Mouse (Mus musculus) retina, postnatal 1 day (tissue): ENCODE data around the gene Cdh23.

Source experiments
- DNase-seq: peaks from one replicate; pipeline ENCODE4 v3.0.0-alpha.2; 2012

Gene Cdh23

DNA sequence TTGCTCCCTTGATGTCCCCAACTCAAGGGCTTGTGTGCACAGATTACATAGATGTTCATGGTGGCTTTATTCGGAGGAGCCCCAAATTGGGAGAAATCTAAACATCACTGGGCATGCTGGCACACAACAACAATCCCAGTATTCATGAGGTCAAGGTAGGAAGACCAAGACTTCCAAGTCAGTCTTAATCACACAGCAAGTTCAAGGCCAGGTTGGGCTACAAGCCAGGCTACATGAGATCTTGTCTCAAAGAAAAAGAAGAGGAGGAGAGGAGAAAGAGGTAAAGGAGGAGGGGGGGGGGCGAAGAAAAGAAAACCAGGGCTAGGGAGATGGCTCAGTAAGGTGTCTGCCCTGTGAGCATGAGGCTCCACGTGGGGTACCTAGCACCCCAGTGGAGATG lies 70.8 kb downstream of the Cdh23 start:
- no peak for DNase-seq

DNA sequence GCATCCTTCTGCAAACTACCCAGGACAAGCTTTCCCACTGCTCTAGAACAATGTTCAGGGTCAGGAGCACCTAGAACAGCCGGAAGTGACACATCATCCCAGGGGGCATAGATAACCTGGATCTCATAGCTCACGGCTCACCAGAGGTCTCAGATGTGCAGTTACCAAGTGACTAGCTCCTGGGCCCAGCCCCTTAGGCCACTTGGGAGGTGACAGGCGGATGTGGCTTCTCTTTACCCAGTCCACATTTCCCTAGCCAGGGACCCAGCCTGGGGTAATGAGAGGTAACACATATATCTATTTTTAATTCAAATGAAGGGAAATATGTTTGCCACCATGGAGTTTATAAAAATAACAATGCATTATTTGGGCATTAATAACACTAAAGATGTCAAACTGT lies 71.3 kb downstream of the Cdh23 start:
- no peak for DNase-seq

DNA sequence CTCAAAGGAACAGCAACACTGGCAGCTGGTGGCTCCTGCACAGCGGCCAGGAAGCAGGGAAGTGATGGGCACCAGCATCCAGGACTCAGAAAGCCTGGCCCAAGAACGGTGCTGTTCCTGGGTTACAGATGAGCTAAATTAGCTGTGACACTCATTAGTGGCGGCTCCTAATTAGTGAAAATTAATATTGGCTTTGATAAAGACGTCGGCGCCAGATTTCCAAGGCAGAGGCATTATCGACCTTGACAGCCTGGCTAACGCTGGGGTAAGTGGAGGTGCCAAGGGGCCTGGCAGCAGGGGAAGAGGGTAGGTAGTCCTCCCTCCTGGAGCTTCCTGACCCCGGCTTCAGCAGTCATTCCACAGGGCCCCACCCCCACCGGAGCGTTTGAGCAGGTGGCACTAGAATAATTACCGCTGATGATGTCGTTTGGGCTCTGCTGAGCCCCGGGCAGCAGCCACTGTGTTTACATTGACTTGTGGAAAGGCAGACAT lies 72.0 kb downstream of the Cdh23 start:
- peak; percentile 75 for DNase-seq

DNA sequence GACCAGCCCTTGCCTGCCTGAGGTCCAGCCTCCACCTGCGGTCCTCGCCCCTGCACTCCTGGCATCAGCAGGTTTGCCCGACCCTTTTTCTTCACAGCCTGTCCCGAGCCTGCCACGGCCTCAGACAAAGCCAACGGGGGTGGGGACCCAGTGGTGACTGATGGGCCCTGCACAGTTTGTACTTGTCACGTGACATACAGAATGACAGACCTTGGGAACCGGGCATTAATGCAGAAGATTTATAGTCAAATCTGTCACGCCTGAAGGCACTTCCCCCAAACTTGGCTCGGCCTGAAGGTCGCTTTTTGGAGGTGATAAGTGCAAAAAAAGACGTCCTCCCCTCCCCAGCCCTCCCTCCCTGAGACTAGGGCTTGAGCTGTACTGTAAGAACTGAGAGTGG lies 73.5 kb downstream of the Cdh23 start:
- no peak for DNase-seq

DNA sequence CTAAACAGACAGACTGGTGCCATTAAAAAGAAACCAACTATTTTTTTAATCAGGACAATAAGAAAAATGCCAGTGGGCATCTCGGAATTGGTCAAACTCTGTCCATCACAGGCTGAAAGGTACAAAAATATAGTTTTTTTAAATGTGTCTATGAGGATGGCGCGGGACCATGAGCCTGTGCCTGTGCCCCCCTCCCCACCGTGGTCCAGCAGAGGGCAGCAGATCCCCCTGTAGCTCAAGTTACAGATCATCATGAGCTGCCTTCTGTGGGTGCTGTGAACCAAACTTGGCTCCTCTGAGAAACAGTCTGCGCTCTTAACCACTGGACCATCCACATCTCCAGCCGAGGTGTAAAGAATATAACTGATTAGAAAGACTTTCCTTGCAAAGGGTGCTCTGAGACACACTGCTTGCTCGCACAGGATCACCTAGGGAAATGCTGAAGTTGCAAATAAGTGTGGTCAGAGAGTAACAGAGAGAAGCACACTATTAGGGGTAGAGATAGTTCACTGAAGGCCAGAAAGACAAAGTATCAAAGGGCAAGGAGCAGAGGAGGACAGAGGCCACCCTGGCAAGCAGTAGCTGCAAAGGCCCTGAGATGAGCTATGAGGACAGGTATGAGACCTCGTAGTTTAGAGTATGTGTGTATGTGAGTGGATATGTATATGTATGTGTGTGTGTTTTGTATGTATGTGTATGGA lies 74.7 kb downstream of the Cdh23 start:
- DNase-seq, result no peak

DNA sequence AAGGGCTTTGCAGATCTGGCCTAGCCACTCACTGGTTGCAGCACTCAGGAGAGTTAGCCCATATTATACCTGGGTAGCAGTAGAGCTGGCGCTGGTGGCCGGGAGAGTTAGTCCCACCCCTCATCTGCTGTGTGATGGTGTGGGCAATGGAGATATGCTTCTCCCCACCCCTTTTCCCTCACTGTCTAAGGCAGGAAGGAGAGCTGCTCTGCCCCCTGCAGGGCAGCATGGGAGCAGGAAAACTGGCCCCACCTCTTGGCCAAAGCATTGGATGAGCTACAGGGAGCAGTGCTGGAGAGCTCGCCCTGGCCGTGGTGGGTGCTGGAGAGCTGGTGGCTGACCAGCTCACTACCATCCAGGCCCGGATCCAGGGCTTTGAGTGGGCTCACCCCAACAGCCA lies 80.4 kb downstream of the Cdh23 start:
- DNase-seq, result peak; percentile 31

DNA sequence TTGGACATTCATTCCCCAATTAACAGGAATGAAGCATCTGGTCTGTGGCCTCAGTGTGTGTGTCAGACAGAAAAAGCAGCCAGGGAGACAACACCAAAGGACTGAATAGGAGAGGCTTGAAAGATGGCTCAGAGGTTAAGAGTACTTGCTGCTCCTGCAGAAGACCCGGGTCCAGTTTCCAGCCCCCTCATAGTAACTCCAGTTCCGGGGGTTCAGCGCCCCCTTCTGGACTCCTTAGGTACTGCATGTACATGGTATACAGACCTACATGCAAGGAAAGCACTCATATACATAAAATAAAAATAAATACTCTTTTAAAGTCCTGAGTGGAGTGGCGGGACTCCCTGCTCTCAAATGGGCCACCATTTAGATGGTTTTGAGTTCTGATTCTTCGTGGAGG lies 83.4 kb downstream of the Cdh23 start:
- DNase-seq, result no peak

DNA sequence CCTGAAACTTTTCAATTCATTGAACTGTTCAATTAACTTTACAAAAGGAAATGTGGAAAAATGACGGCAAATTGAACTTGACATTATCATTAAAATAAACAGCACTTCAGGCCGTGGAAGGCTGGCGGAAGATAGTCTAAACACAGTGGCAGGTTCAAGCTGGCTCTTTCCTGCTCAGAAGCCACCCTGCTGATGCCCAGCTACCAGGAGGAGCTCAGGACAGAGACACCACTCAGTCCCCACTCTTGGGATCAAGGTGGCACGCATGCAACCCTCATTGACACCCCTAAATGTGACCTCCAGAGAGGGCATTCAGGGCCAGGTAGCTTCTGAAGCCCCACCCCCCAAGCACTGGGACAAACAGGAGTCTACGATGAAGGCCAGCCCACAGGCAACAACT lies 89.1 kb downstream of the Cdh23 start:
- DNase-seq, result no peak

DNA sequence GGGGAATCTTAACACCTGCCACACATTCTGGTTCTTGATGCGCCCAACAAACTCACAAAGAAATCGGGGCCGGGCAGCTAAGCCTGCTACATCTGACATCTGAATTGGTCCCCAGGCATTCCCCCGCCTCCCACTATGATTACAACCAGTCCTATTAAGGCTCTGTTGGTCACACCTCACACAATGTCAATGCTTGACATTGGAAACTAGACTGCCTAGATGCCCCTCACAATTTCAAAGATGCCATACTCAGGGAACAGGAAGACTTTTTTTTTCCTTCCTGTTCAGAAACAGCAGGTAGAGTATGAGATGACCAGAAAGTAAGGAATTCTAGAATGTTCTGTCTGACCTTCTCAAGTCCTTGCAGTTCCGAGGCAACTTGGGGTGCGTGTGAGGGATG lies 89.6 kb downstream of the Cdh23 start:
- DNase-seq, result no peak

DNA sequence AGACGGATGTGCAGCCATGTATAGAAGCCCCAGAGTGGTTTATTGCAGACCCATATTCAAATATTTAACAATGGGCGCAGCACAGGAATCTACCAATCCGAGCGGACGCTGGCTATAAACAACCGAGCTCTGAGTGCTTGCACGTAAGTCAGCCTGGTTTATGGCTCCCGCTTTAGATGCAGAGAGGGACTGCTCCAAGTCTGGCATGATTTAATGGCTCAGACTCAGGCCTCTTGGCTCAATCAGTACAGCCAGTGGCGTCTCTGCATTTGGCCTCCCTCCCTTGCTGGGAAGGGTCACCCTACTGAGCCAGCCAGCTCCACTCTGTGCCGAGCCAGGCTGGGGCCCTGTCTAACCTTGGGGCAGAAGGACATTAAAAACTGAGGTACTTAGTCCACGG lies 94.1 kb downstream of the Cdh23 start:
- DNase-seq, result no peak

DNA sequence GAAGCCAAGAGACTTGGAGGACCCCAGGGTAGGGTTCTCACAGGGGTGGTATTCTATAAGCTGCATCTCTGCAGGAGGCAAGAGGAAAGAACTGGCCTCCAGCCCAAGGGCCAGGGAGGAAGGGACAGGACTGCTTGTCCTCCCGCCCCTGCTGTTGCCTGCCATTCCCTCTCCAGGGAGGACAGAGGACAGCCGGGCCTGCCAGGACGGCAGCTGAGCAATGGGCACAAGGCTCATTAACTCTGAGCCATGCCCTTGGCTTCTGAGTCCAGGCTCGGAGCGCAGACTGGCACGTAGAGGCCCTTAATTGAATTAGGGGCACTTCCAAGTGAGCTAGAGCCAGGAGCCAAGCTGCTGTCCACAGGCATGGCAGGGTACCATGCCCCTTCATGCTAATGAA lies 101.1 kb downstream of the Cdh23 start:
- no peak for DNase-seq

DNA sequence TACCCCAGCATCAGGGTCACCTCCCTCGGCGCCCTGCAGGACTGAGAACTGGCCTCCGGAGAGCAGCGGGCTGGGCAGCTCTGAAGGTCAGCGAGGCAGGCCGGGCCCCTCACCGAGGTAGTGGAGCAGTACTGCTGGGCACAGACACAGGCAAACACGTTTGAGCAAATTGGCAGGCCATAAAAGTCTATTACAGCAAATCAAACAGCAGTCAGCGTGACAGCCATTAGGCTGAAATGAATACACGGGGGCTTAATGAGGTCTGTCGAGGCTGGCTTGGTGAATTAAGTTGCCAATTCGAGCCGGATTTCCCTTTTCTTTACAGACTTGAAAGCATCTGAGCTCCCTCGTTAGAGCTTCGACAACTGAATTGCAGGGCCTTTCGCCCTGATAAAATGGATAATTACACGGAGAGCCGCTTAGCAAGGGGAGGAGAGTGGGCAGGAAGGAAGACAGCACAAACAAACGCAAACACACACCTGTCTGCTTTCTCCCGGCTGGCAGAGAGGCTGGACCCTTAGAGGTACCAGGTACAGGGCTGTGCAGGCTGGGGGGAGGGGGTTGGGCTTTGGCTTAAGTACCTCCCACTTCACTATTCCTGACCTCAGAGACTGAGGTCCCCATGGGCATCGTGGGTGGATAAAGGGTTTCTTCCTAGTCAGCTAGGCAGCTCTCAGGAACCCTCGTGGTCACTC lies 103.3 kb downstream of the Cdh23 start:
- peak; percentile 56 for DNase-seq

DNA sequence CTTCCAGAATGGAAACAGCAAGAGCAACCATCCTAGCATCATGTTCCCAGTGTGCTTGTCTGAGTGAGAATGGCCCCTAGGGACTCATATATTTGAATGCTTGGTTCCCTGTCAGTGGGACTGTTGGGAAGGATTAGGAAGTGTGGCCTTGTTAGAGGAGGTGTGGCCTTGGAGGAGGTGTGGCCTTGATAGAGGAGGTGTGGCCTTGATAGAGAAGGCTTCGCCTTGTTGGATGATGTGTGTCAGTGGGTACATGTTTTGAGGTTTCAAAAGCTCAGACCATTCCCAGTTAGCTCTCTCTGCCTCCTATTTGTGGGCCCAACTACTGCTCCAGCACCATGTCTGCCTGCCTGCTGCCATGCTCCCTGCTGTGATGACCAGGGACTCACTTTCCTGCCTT lies 105.0 kb downstream of the Cdh23 start:
- no peak for DNase-seq

DNA sequence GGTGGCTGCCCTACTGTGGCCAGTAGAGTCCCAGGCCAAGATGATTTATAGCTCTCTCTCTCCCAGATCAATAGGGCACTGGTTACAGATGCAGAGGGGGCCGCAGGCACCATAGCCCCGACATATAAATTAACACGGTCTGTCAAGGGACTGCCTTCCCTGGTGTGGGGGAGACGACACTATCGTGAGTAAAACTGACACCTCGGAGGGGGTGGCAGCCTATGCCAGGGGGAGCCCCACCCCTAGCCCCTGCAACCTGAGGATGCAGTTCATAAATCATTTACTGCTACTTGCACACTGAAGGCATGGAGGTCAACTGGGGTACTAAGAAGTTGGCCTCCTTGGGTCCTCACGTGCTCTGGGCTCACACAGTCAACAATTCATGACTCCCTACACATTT lies 106.0 kb downstream of the Cdh23 start:
- no peak for DNase-seq

DNA sequence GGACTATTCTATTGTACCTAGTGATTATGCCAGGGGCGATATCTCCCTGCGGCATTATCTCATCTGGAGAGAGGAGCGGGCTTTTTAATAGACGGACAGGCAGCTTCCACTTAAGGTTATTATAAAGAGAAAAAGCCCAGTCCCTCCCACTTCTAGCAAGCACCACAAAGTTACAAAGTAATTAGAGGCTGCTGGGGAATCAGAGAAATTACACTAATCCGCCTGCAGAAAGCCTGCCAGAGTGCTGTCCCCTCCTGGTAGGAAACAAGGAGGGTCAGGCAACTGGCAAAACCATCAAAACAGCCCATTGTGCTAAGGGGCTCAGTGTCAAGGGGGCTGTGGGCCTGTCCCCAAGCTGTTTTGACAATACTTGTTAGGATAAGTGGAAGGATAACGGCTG lies 110.6 kb downstream of the Cdh23 start:
- DNase-seq, result peak; percentile 49

DNA sequence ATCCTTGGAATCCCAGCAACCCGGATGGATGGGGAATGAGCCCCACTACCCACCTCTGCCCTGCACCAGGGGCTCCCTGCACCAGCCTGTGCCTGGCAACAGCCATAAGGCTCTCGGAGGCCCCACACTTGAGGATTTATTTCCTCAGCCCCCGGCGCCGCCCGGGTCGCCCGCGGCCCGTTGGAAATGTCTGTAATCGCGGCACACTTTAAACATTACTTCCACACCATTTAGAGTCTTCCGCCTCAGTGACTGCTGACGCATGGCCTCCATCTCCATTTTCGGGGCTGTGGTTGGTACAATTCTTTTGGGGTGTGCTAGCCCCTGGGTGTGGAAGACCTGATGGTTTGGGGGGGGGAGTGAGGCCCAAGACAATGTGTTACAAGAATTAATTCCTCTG lies 113.3 kb downstream of the Cdh23 start:
- DNase-seq, result peak; percentile 82

DNA sequence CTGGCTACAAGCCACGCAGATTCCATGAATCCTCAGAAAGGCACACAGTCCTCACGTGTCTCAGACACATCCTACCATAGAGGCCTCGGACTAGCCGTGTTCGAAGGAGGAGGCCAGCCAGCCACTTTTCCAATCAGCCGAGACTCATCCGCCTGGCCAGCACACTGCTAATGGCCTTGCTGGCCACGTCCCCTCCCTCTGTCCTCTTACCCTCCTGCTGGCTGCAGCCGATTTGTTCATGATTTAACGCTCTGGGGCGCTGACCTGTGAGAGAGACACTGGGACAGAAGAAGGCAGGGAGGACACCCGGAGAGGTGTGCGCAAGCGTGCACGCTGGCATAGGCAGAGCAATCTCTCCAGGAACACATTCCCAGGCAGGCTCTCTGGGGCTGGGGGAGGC lies 115.6 kb downstream of the Cdh23 start:
- peak; percentile 74 for DNase-seq

DNA sequence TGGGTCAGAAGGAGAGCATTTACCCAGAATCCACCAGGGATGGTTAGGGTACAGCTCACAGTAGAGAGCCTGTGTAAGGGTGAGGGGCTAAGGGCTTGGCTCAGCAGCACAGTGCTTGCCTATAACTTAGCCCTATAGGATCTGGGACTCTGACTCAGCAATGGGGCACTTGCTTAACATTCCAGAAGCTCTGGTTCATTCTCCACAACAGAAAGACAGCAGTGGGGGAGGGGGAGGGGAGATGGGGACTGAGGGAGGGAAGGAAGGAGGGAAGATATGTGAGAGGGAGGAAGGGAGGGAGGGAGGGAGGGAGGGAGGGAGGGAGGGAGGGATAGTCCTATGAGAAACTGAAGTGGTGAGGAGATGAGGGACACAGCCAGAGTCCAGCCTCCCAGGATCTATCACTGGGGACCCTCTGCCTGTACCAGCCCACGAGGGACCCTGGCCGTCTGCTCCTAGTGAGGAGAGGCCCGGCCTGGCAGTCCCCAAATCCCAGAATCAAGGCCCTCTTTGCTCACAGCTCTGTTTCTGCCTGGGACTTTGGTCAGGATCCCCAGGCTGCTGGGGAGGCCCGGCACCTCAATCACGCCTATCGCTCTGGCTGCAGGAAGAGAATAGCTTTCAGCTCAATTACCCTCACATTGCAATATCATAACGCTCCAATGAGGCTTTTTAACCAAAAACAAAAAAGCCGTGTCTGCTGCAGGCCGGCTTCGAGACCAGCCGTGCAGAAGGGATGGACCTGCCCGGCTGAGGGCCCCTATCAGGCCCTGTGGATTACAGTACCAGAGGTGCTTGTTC lies 117.4 kb downstream of the Cdh23 start:
- DNase-seq, result peak; percentile 87

DNA sequence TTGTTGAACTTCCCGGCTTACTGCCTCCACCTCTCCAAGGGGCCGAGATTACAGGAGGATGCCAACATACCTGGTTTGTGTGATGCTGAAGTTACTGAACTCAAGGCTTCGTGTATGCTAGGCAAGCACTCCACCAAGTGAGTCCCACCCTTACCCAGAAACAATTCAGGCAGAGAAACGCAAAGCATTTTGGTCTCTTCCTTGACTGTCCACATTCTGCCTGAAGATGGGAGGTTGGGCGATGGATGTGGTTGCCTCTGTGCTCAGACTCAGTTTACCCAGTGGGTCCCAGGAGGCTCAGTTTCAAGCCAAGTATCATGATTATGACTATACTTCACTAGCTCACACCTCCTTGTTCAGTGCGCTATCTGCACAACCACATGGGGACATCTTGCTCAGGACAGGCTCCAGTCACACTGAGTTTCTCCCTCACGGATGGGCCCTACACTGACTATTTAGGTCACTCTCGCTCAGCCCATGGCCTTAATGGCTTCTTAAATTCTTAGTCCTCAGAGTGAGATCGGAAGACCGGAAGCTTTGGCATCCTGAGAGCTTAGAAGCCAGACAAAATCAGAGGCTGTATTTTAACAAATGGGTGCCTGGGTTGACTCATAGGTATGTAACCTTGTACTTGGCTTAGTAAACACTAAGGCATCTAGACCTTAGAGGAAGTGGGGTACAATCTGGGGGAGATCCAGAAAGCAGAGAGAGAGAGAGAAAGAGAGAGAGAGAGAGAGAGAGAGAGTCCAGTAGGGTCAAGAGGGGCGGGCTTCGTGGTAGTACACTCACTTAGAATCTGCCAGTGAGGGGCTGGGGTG lies 118.2 kb downstream of the Cdh23 start:
- no peak for DNase-seq

DNA sequence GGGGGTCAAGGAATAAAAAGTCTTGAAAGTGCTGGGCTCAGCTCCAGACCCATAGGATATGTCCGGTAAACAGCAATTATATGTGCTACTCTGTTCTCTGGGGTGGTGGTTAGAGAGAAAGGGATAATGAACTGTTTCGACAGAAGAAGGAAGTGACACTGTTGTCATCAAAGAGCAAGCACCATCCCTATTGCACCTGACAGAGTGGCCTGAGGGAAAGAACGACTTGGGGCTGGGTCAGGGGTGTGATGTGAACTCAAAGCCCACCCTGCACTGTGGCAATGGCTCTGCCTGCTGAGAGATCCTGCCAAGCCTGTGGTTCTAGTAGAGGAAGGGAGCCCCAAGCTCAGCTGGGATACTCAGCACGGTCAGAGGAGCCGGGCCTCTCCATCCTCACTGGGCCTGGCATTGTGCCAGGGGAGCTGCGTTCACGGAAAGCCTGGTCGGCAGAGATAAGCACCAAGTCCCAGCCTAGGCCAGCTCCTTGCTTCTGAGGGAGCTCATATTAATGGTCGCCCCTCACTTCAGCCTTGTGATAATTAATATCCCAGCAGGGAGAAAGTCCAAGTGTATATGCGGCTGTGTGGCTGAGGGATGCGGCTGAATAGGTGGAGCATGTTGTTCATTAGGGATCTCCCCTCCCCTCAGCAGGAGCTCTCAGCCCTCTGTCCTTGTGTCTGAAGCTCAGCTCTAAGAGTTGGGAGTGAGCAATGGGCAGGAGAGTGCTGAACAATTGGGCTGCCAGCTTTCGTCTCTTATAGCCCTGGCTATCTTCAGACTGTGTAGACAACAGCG lies 119.0 kb downstream of the Cdh23 start:
- DNase-seq, result peak; percentile 74

DNA sequence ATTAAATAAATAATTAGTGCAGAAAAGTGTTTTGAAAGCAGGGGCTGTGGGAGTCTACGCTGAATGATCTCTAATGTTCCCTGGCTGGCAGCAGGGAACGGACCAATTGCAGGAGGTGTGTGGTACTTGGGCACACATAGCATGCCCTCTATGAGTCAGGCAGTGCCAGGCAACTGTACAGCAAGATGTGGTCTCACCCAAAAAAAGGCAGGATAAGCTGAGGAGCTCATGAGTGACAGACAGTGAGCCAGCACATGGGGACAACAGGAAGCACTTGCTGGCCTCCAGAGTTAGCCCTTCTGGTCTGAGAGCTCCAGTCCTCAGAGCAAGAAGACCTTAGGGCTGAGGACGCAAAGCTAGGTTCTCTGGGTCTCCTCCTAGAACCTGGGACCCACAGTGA lies 121.4 kb downstream of the Cdh23 start:
- no peak for DNase-seq

DNA sequence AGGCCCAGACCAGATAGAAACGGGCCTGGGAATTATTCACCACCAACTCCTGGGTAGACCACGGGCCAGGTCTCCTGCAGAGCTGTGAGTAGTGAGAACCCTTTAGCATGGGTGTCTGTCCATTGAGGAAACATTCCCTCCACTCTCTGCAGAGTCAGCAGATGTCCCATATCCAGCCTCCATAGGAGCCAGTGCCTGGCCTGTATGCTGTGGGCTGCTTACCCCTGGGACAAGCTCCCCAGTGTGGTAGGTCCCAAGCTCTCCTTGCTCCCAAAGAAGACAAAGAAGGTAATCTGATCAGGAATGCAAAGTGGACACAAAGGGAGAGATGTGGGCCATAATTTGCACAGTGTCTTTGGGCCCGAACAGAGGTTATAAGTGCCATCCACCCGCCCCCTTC lies 124.8 kb downstream of the Cdh23 start:
- no peak for DNase-seq
